Mouse (Mus musculus) CH12.LX (cell line): ENCODE data around the gene Yif1b. TPM values are rescaled to one million over a fixed set of nuclear protein-coding genes. Genes with fewer than 3 reads are reported as not detected.

ENCODE experiments used
- DNase-seq: peaks from one replicate; pipeline ENCODE4 v3.0.0-alpha.2; 2013; ENCODE audit errors: extremely low read depth
- H3K27ac ChIP-seq: 2 replicates; pipeline ENCODE4 v1.5.1; 2012; ENCODE audit warnings: low read depth, mild to moderate bottlenecking, control low read depth, moderate library complexity; ENCODE audit not compliant: insufficient read depth
- H3K27me3 ChIP-seq: replicated peaks from 2 replicates; pipeline ENCODE3; 2012; ENCODE audit warnings: inconsistent platforms
- H3K36me3 ChIP-seq, 2 experiments: replicated peaks in 1 of 2; 2 replicates each; pipeline versions ENCODE3 to v1.6.1; 2012; ENCODE audit warnings: inconsistent platforms in 1 of 2, low read length in 1 of 2, mild to moderate bottlenecking in 1 of 2, mixed read lengths in 1 of 2, moderate library complexity in 1 of 2; ENCODE audit not compliant: control insufficient read depth in 1 of 2, insufficient read depth in 1 of 2
- H3K4me1 ChIP-seq, 2 experiments: 2 replicates each; pipeline ENCODE4 v1.6.1; 2012; ENCODE audit warnings: inconsistent platforms in 1 of 2, moderate library complexity in 1 of 2; ENCODE audit not compliant: insufficient read depth in 2 of 2, control insufficient read depth in 1 of 2
- H3K4me2 ChIP-seq: 2 replicates; pipeline ENCODE4 v1.6.1; 2012; ENCODE audit warnings: low read depth, mild to moderate bottlenecking, control low read depth; ENCODE audit not compliant: poor library complexity, insufficient read depth, severe bottlenecking
- H3K4me3 ChIP-seq, 3 experiments: fragments of 150-350 bp in 1 of 3; sonication (generic) in 1 of 3; replicated peaks in 1 of 3; 2 replicates each; pipeline versions ENCODE3 to v1.5.1; 2011 to 2012; ENCODE audit warnings: low read depth in 2 of 3, low read length in 2 of 3, mild to moderate bottlenecking in 2 of 3, moderate library complexity in 2 of 3, control low read depth in 1 of 3, improper control_type of control experiment in 1 of 3, inconsistent platforms in 1 of 3, mixed read lengths in 1 of 3; ENCODE audit not compliant: poor library complexity in 1 of 3
- H3K79me2 ChIP-seq: replicated peaks from 2 replicates; pipeline ENCODE4 v1.6.1; 2012; ENCODE audit warnings: mild to moderate bottlenecking, moderate library complexity; ENCODE audit not compliant: control insufficient read depth, poor library complexity, insufficient read depth, severe bottlenecking; ENCODE audit errors: extremely low read depth
- H3K9ac ChIP-seq: 2 replicates; pipeline ENCODE4 v1.6.1; 2012; ENCODE audit warnings: low read depth, mild to moderate bottlenecking, control low read depth, moderate library complexity; ENCODE audit not compliant: insufficient read depth
- H3K9me3 ChIP-seq: replicated peaks from 2 replicates; pipeline ENCODE3; 2012; ENCODE audit warnings: low read length, inconsistent platforms, mixed read lengths
- E2F4 ChIP-seq: IDR thresholded peaks from 2 replicates; pipeline ENCODE4 v1.6.1; 2011; ENCODE audit warnings: low read depth, low read length, improper control_type of control experiment; ENCODE audit not compliant: insufficient replicate concordance
- EP300 ChIP-seq: IDR thresholded peaks from 2 replicates; pipeline ENCODE4 v1.6.1; 2011; ENCODE audit warnings: low read length, improper control_type of control experiment
- GABPA ChIP-seq: IDR thresholded peaks from 2 replicates; pipeline ENCODE4 v1.6.1; 2012; ENCODE audit warnings: low read depth, low read length, improper control_type of control experiment, inconsistent platforms; ENCODE audit not compliant: insufficient replicate concordance
- JUN ChIP-seq: IDR thresholded peaks from 2 replicates; pipeline ENCODE4 v1.6.1; 2011; ENCODE audit warnings: low read depth, mild to moderate bottlenecking, low read length, improper control_type of control experiment, moderate library complexity; ENCODE audit not compliant: insufficient read depth
- MAX ChIP-seq: IDR thresholded peaks from 2 replicates; pipeline ENCODE4 v1.6.1; 2011; ENCODE audit warnings: low read length, improper control_type of control experiment
- MAZ ChIP-seq: IDR thresholded peaks from 2 replicates; pipeline ENCODE4 v1.6.1; 2012; ENCODE audit warnings: low read depth, mild to moderate bottlenecking, inconsistent platforms, low read length, improper control_type of control experiment, moderate library complexity
- MEF2A ChIP-seq: IDR thresholded peaks from 2 replicates; pipeline ENCODE4 v1.6.1; 2014; ENCODE audit warnings: low read depth, mild to moderate bottlenecking, inconsistent platforms, low read length, improper control_type of control experiment, borderline replicate concordance
- MXI1 ChIP-seq: IDR thresholded peaks from 2 replicates; pipeline ENCODE4 v1.6.1; 2011; ENCODE audit warnings: mild to moderate bottlenecking, low read depth, low read length, improper control_type of control experiment
- MYC ChIP-seq: IDR thresholded peaks from 2 replicates; pipeline ENCODE4 v1.6.1; 2011; ENCODE audit warnings: low read depth, mild to moderate bottlenecking, improper control_type of control experiment, low read length
- NELFE ChIP-seq: IDR thresholded peaks from 2 replicates; pipeline ENCODE4 v1.6.1; 2011; ENCODE audit warnings: low read depth, low read length, improper control_type of control experiment
- NRF1 ChIP-seq: IDR thresholded peaks from 2 replicates; pipeline ENCODE4 v1.6.1; 2014; ENCODE audit warnings: low read depth, mild to moderate bottlenecking, inconsistent platforms, low read length, improper control_type of control experiment, moderate library complexity
- POLR2AphosphoS2 ChIP-seq: IDR thresholded peaks from 2 replicates; pipeline ENCODE4 v1.6.1; 2011; ENCODE audit warnings: low read depth, low read length, improper control_type of control experiment
- RAD21 ChIP-seq: IDR thresholded peaks from 2 replicates; pipeline ENCODE4 v1.6.1; 2011; ENCODE audit warnings: low read depth, mild to moderate bottlenecking, low read length, improper control_type of control experiment, moderate library complexity
- RCOR1 ChIP-seq: conservative IDR thresholded peaks from 2 replicates; pipeline ENCODE4 v1.6.1; 2012; ENCODE audit warnings: low read depth, mild to moderate bottlenecking, inconsistent platforms, low read length, improper control_type of control experiment
- SIN3A ChIP-seq: IDR thresholded peaks from 2 replicates; pipeline ENCODE4 v1.6.1; 2012; ENCODE audit warnings: low read length, improper control_type of control experiment, inconsistent platforms
- TCF12 ChIP-seq: IDR thresholded peaks from 2 replicates; pipeline ENCODE4 v1.6.1; 2014; ENCODE audit warnings: low read depth, mild to moderate bottlenecking, inconsistent platforms, low read length, improper control_type of control experiment
- UBTF ChIP-seq: IDR thresholded peaks from 2 replicates; pipeline ENCODE4 v1.6.1; 2012; ENCODE audit warnings: low read depth, mild to moderate bottlenecking, inconsistent platforms, low read length, improper control_type of control experiment, moderate library complexity
- USF1 ChIP-seq: IDR thresholded peaks from 2 replicates; pipeline ENCODE4 v1.6.1; 2014; ENCODE audit warnings: low read depth, mild to moderate bottlenecking, inconsistent platforms, low read length, improper control_type of control experiment
- USF2 ChIP-seq: conservative IDR thresholded peaks from 2 replicates; pipeline ENCODE4 v1.6.1; 2011; ENCODE audit warnings: low read depth, low read length, improper control_type of control experiment
- ZC3H11A ChIP-seq: IDR thresholded peaks from 2 replicates; pipeline ENCODE4 v1.6.1; 2012; ENCODE audit warnings: low read depth, mild to moderate bottlenecking, inconsistent platforms, low read length, improper control_type of control experiment
- ZKSCAN1 ChIP-seq: IDR thresholded peaks from 2 replicates; pipeline ENCODE4 v1.6.1; 2012; ENCODE audit warnings: low read depth, inconsistent platforms, low read length, improper control_type of control experiment, borderline replicate concordance
- ZMIZ1 ChIP-seq: IDR thresholded peaks from 2 replicates; pipeline ENCODE4 v1.6.1; 2012; ENCODE audit warnings: low read depth, mild to moderate bottlenecking, inconsistent platforms, low read length, improper control_type of control experiment
- ZNF384 ChIP-seq: IDR thresholded peaks from 2 replicates; pipeline ENCODE4 v1.6.1; 2012; ENCODE audit warnings: low read depth, low read length, improper control_type of control experiment, inconsistent platforms
- dilution Hi-C: fragments of 300-500 bp; cut with MboI; formaldehyde crosslinking; loops from 2 replicates; pipeline ENCODE4 v1.14.3; 2020; ENCODE audit warnings: low sequenced_read_pairs; ENCODE audit not compliant: extremely low pct_unique_long_range_greater_than_20kb, extremely low pct_ligation_motif_present
- in situ Hi-C: fragments of 300-500 bp; cut with MboI; formaldehyde crosslinking; loops from 3 replicates; pipeline ENCODE4 v1.14.3; 2019; ENCODE audit warnings: low sequenced_read_pairs, low pct_ligation_motif_present, low pct_unique_long_range_greater_than_20kb, mixed read lengths
- polyA plus RNA-seq: library from polyadenylated mRNA; unstranded; fragments of >175 nt; gene quantifications from 2 replicates; pipeline ENCODE4 v1.2.1, GENCODE M21; 2012; ENCODE audit warnings: low read depth; ENCODE audit not compliant: insufficient read length
- total RNA-seq, 2 experiments: library from RNA; depleted of rRNA; stranded (reverse); fragments of 300-350 nt in 1 of 2; fragments of >200 nt in 1 of 2; gene quantifications; 2 replicates each; pipeline ENCODE4 v1.2.3; 2012 to 2014

Yif1b gene
- total and polyA plus RNA-seq, 3 experiments, result 63.0 to 99.4 (median 69.4) TPM

DNA sequence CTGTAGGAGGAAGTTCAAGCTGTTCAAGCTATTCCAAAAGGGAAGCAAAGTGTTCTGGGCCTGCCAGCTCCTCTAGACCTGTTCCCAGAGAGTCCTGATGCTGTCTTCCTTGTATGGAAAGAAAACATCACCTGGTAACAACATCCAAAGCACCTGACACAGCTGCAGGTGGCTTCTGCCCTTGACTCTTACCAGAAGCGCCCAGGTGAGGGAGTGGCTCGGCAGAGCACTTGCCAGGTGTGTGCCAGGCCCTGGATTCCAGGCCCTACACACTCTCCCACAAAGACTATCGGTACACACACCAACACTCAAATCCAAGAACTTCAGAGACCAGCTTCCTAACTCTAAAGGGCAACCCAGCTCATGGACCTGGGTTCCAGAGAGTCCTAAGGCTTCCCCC lies 25.7 kb downstream of the Yif1b start:
- Histone ChIP-seq H3K79me2 (no peaks in the 10 kb centered on the region), H3K4me3 (no peak overlapping the region), H3K4me1 (peaks cover 2 to 63% of the 10 kb centered on the region in 2 experiments; a peak in 3 of 4 replicates), H3K36me3 (peaks cover 0 to 4% of the 10 kb centered on the region in 2 experiments), H3K27me3 (no peaks in the 10 kb centered on the region), H3K9me3 (no peaks in the 10 kb centered on the region), H3K4me2 (no peak overlapping the region), H3K27ac (no peak overlapping the region), H3K9ac (no peak overlapping the region)
- dilution Hi-C loops, result no loop called here
- in situ Hi-C loops, result no loop called here
- no peak for TF ChIP-seq TCF12
- TF ChIP-seq UBTF, result no peak
- no peak for TF ChIP-seq RAD21
- no peak for TF ChIP-seq POLR2AphosphoS2
- TF ChIP-seq GABPA, result no peak
- TF ChIP-seq E2F4, result no peak
- TF ChIP-seq NRF1, result no peak
- TF ChIP-seq RCOR1, result no peak
- no peak for TF ChIP-seq ZKSCAN1
- no peak for TF ChIP-seq SIN3A
- TF ChIP-seq JUN, result no peak
- no peak for TF ChIP-seq NELFE
- TF ChIP-seq USF2, result no peak
- no peak for TF ChIP-seq ZMIZ1
- TF ChIP-seq MAX, result no peak
- no peak for DNase-seq

DNA sequence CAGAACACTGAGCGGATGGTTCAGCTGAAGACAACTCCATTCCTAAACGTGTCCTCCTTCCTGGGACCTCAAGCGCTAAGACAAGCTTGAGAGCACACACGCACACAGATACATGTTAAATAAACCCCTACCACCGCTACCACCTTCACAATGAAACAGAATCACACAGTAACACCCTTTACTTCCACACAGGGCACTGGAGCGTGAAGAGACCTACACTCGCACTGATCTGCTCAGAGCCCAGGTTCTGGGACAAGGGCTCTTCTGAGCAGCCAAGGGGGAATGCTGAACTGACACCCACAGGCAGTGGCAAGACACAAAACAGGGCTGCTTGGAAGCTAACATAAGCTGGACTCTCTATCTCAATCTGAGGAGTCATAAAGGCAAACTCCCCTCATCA lies 27.5 kb downstream of the Yif1b start:
- no peak for TF ChIP-seq POLR2AphosphoS2
- no peak for TF ChIP-seq NELFE
- TF ChIP-seq EP300, result no peak
- no peak for TF ChIP-seq UBTF
- TF ChIP-seq RAD21, result no peak
- TF ChIP-seq ZMIZ1, result no peak
- no peak for TF ChIP-seq USF2
- TF ChIP-seq ZC3H11A, result no peak
- no peak for TF ChIP-seq USF1
- no peak for TF ChIP-seq E2F4
- TF ChIP-seq MXI1, result no peak
- no peak for TF ChIP-seq ZNF384
- TF ChIP-seq MAZ, result no peak
- no peak for TF ChIP-seq GABPA
- TF ChIP-seq MEF2A, result no peak
- TF ChIP-seq MYC, result no peak
- H3K27ac ChIP-seq, result no peak overlapping the region
- H3K4me2 ChIP-seq, result no peak overlapping the region
- in situ Hi-C loops, result no loop called here
- H3K9ac ChIP-seq, result no peak overlapping the region
- peaks cover 0 to 46% of the 10 kb centered on the region in 2 experiments; a peak in 2 of 4 replicates for H3K4me1 ChIP-seq
- no peaks in the 10 kb centered on the region for H3K9me3 ChIP-seq
- H3K27me3 ChIP-seq, result no peaks in the 10 kb centered on the region
- H3K79me2 ChIP-seq, result no peaks in the 10 kb centered on the region
- DNase-seq, result no peak
- dilution Hi-C loops, result no loop called here
- no peaks in the 10 kb centered on the region for H3K36me3 ChIP-seq
- no peak overlapping the region for H3K4me3 ChIP-seq
